Mouse (Mus musculus): ENCODE data around the gene Cntnap3.
"Not testable (repeated sequence)": the region's sequence is repeated elsewhere in the genome, so short reads cannot be mapped to it uniquely, and the experiment has no call there.

DNA sequence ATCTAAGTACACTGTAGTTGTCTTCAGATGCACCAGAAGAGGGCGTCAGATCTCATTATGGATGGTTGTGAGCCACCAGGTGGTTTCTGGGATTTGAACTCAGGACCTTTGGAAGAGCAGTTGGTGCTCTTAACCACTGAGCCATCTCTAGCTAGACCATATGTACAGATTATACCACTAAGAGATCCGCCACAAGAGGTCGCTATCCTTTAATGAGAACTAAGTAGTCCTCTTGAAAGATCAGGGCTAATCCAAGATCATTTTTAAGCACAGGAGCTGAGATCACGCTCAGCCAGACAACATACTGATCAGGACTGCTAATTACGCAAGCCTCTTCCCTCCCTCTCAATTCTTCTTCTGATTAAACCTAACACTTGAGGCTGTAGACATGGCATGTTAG is 78.9 kb downstream of the Cntnap3 start:
- TF ChIP-seq E2F4 (IDR thresholded peaks at IDR 0.05; ENCODE audit: insufficient read depth); MAX (IDR thresholded peaks at IDR 0.05; ENCODE audit: low read depth); POLR2A (IDR thresholded peaks at IDR 0.05; ENCODE audit: insufficient read length, low read depth); TCF12 (IDR thresholded peaks at IDR 0.05; ENCODE audit: insufficient read depth, poor library complexity, severe bottlenecking); POLR2AphosphoS2 (IDR thresholded peaks at IDR 0.05; ENCODE audit: insufficient read length, low read depth); USF1 (IDR thresholded peaks at IDR 0.05; ENCODE audit: low read depth); CEBPB (IDR thresholded peaks at IDR 0.05; ENCODE audit: insufficient read depth, poor library complexity, severe bottlenecking); MYOG (IDR thresholded peaks at IDR 0.05; ENCODE audit: control insufficient read depth in 1 of 3, insufficient read depth in 1 of 3, insufficient read length in 2 of 3, low read depth in 2 of 3); TCF3 (IDR thresholded peaks at IDR 0.05; ENCODE audit: insufficient read length, low read depth); MYOD1 (IDR thresholded peaks at IDR 0.05; ENCODE audit: control insufficient read depth in 1 of 3, insufficient read length in 2 of 3, low read depth in 2 of 3): not testable (repeated sequence)

All from myocyte (in vitro differentiated cells).